Mouse (Mus musculus) central nervous system, embryonic 14 days (tissue): ENCODE results near the gene Rab24. TPM values are rescaled to one million over a fixed set of nuclear protein-coding genes. Genes with fewer than 3 reads are reported as not detected.

Experiments
- polyA plus RNA-seq: library from polyadenylated mRNA; depleted of rRNA; stranded (reverse); fragments of >200 nt; gene quantifications from 2 replicates; pipeline ENCODE4 v1.2.3, GENCODE M21; 2012; rRNA removed

The Rab24 gene
- 155 and 158 TPM in 2 replicates for polyA plus RNA-seq

DNA sequence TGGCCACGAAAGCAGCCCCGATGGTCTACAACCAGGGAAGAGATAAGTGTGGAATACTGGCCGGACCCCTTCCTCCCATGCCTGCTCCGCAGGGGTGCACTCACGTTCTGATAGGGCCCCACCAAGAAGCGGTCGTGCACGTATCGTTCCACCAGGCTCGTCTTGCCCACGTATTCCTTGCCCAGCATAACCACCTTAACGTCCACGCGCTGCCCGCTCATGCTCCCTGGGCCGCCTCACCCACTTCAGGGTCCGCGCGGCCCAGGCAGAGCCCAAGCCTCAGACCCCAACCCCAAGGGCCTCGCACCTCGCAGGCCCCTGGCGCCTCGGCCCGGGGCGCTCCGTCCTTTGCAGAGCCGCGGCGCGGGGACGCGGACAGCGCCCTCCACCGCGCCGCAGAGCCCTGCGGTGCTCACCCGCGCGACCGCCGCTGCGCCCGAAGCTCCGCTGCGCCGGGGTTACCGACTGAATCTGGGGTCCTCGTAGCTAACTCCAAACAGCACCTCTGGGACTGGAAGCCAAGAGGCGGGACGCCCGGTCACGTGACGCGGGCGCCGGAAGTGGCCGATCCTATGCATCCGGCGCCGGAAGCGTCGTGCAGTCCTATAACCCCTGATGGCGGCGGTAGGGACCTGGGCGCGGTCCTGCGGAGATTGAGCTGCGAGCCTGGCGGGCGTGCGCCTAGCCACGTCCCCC, at the start of gene Rab24:
Gene Rab24, minus strand, starts transcription at position 513 of the 696 bp plus-strand sequence.

DNA sequence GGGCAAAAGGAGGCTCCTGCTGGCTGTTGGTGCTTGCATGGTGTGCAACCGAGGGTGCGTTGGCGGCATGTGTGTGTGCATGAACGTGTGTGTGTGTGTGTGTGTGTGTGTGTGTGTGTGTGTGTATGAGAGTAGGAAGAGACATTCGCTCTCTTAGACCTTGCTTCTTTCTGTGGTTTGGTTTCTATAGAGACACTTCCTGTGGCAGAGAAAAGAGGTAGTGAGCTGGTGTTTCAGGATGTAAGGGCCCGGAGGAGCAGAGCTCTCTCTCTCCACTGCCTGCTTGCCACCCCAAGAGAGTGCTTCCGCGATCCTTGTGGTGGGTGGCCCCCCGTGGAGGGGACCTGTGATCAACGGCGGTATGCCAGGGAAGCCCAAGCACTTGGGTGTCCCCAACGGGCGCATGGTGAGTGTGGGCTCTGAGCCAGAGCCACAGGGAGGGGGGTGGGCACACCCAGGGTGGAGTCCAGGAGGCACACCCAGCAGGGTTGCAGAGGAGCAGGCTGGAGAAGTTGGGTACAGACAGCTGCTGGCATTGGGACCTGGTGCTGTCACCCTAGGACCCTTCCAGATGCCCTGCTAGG, 47.9 kb upstream of the Rab24 start, which contains the start of gene Rgs14:
Gene Rgs14, plus strand, starts transcription at position 202 of the 584 bp plus-strand sequence.

DNA sequence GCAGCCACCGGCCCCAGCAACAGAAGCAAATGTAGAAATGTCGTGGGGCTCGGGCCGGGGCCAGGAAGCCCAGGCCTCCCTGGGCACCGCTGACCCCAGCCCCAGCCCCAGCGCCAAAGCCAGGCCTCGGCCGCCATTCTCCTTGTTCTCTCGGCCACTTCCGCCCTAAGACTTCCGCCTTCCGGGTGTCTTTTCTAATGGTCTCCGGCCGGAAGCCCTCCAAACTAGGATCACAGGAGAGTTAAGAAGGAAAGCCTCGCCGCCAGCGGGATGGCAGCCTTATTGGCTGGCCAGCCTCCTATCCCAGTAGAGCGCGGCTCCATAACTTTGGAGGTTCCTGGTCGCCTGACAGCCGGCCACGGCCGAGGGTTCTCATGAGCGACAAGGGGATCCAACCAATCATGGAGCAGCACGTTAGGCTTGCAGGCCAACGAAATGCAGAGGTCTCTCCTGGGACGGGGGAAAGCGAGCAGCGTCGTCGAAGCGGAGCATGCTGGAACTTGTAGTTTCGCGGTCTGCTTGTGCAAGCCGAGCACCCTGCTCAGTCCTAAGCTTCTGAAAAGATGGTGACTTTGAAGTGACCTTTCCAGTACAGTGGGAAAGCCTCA, 40.8 kb upstream of the Rab24 start, which contains the start of gene Lman2:
Gene Lman2, minus strand, starts transcription at position 331 of the 608 bp plus-strand sequence.

DNA sequence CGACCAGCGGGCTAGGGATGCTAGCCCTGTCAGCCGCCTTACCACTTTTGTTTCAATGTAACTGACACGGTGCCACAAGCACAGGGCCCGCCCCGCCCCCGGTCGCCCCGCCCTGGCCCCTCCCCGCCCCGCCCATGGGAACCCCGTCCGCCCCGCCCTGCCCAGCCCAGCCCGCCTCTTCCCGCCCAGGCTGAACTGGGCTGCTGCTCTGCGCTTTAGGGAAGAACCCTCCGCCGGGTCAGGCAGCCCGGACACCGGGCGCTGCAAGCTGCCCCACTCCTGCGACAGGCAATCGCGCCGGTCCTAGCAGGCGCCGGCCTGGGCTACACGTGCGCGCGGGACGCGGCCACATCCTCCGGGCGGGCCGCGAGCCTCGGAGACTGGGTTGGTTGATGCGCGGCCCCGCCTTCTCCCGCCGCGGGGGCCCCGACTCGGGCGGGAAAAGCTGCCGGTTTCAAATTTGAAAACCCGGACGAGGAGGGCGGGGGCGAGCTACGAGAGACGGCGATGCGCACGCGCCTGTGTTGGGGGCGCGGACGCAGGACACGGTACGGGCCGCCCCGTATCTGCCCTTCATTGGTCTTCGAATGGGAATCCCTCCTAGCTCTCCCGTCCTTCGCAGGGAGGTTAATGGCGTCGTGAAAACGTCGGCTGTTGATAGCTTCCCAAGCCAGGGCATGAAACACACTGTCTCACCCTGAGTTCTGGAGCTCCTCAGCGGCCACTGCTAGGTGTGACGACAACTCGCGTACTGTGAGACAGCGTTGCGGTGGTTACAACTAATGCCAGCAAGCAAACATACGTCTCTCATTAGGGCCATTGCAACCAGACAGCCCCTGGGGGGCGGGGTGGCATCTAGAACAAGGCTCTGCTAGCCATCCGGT, 8.2 kb upstream of the Rab24 start, which contains the start of gene Mxd3:
Gene Mxd3, minus strand, starts transcription at position 141 of the 884 bp plus-strand sequence.

DNA sequence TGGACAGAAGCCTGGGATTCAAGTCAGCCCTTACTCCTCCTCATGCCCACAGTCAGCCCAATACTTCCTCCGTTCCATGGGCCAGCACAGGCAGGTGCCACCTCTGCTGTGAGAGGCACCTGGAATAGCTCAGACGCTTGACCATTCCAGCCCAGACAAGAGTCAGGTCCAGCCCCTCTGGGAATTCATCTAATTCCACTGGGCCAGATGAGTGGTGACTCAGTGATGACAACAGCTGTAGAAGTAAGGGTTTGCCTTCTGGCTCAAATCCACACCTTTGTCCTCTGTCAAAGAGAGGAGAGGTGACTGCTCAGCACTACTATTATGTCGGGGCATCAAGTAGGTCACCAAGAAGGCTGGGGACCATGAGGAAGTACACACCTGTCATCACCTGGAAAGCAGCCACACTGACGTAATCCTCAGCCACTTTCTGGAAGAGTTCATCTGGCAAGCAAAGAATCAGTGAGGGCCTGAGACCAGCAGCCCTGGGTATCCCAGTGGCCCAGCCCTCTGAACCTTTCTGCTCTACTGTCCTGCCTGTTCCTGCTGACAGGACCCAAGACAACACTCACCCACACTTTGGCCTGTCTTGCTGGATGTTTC, 1.7 kb downstream of the Rab24 start, which contains the start of gene Prelid1:
Gene Prelid1, plus strand, starts transcription at position 570 of the 603 bp plus-strand sequence.

Other genes with a start within 250 kb of the Rab24 start
- 26.5 and 29.3 TPM in 2 replicates for gene Uimc1, start 221.6 kb downstream of the Rab24 start, polyA plus RNA-seq
- 40.6 and 43.6 TPM in 2 replicates for gene Zfp346, start 216.6 kb downstream of the Rab24 start, polyA plus RNA-seq
- gene Gm17617, start 188.4 kb downstream of the Rab24 start, polyA plus RNA-seq: not detected in 2 replicates
- 1.8 and 7.1 TPM in 2 replicates for gene Fgfr4, start 169.3 kb downstream of the Rab24 start, polyA plus RNA-seq
- gene Nsd1, start 112.2 kb downstream of the Rab24 start, polyA plus RNA-seq: 43.6 and 45.2 TPM in 2 replicates
- gene Prelid1, start 1.4 kb downstream of the Rab24 start, polyA plus RNA-seq: 247 and 256 TPM in 2 replicates
- 34.6 and 41.2 TPM in 2 replicates for gene Mxd3, start 7.9 kb upstream of the Rab24 start, polyA plus RNA-seq
- 54.3 and 59.6 TPM in 2 replicates for gene Lman2, start 40.8 kb upstream of the Rab24 start, polyA plus RNA-seq
- gene Rgs14, start 47.8 kb upstream of the Rab24 start, polyA plus RNA-seq: 0.79 and 0.98 TPM in 2 replicates
- gene Slc34a1, start 76.2 kb upstream of the Rab24 start, polyA plus RNA-seq: 0.06 and 0.07 TPM in 2 replicates
- gene Pfn3, start 93.3 kb upstream of the Rab24 start, polyA plus RNA-seq: 0.43 and 0.44 TPM in 2 replicates
- 0.07 and 0.23 TPM in 2 replicates for gene F12, start 104.8 kb upstream of the Rab24 start, polyA plus RNA-seq
- gene Grk6, start 123.1 kb upstream of the Rab24 start, polyA plus RNA-seq: 84.0 and 87.2 TPM in 2 replicates
- gene Prr7, start 142.3 kb upstream of the Rab24 start, polyA plus RNA-seq: 55.8 and 56.1 TPM in 2 replicates
- gene Dbn1, start 166.2 kb upstream of the Rab24 start, polyA plus RNA-seq: 719 and 813 TPM in 2 replicates
- 99.9 and 135 TPM in 2 replicates for gene Pdlim7, start 191.7 kb upstream of the Rab24 start, polyA plus RNA-seq
- 16.3 and 17.4 TPM in 2 replicates for gene Dok3, start 207.3 kb upstream of the Rab24 start, polyA plus RNA-seq
- gene Ddx41, start 214.7 kb upstream of the Rab24 start, polyA plus RNA-seq: 106 and 112 TPM in 2 replicates
- 165 and 171 TPM in 2 replicates for gene Fam193b, start 249.2 kb upstream of the Rab24 start, polyA plus RNA-seq